Mouse (Mus musculus) lung, postnatal 0 days (tissue): ENCODE results near the gene Ina. TPM values are rescaled to one million over a fixed set of nuclear protein-coding genes. Genes with fewer than 3 reads are reported as not detected.
"Not testable (repeated sequence)": the region's sequence is repeated elsewhere in the genome, so short reads cannot be mapped to it uniquely, and the experiment has no call there.

Experiments used
- ATAC-seq: fragments of 200-750 bp; cut with Nextera tagmentation; 2 replicates; pipeline ENCODE4 v1.8.0; 2017; ENCODE audit warnings: moderate library complexity
- DNase-seq: peaks from one replicate; pipeline ENCODE4 v3.0.0-alpha.2; 2016; ENCODE audit warnings: low spot score
- H3K27ac ChIP-seq: fragments of 300-500 bp; sonication (generic); 2 replicates; pipeline ENCODE4 v1.5.1; 2014; ENCODE audit warnings: antibody characterized with exemption, mild to moderate bottlenecking, low read length, mixed read lengths
- H3K27me3 ChIP-seq: fragments of 300-500 bp; sonication (generic); replicated peaks from 2 replicates; pipeline ENCODE4 v1.6.1; 2014; ENCODE audit warnings: low read length, mixed read lengths; ENCODE audit not compliant: insufficient read depth
- H3K36me3 ChIP-seq: fragments of 300-500 bp; sonication (generic); 2 replicates; pipeline ENCODE4 v1.6.1; 2014; ENCODE audit warnings: low read length, mixed read lengths; ENCODE audit not compliant: insufficient read depth
- H3K4me1 ChIP-seq: fragments of 300-500 bp; sonication (generic); 2 replicates; pipeline ENCODE4 v1.6.1; 2014; ENCODE audit warnings: antibody characterized with exemption, low read depth, low read length, mixed read lengths; ENCODE audit not compliant: insufficient read depth
- H3K4me2 ChIP-seq: fragments of 300-500 bp; sonication (generic); replicated peaks from 2 replicates; pipeline ENCODE4 v1.6.1; 2014; ENCODE audit warnings: low read depth, mild to moderate bottlenecking, low read length, moderate library complexity, mixed read lengths
- H3K4me3 ChIP-seq: fragments of 300-500 bp; sonication (generic); 2 replicates; pipeline ENCODE4 v1.5.1; 2014; ENCODE audit warnings: low read depth, low read length
- H3K9ac ChIP-seq: fragments of 300-500 bp; sonication (generic); replicated peaks from 2 replicates; pipeline ENCODE4 v1.6.1; 2014; ENCODE audit warnings: low read depth, mild to moderate bottlenecking
- H3K9me3 ChIP-seq: fragments of 300-500 bp; sonication (generic); 2 replicates; pipeline ENCODE4 v1.6.1; 2016; ENCODE audit warnings: low read length, mixed read lengths
- CTCF ChIP-seq: IDR thresholded peaks from 2 replicates; pipeline ENCODE4 v1.5.1; 2016; ENCODE audit warnings: antibody characterized with exemption, mild to moderate bottlenecking
- EP300 ChIP-seq: IDR thresholded peaks from 2 replicates; pipeline ENCODE4 v1.6.1; 2016; ENCODE audit warnings: antibody characterized with exemption, mild to moderate bottlenecking, control low read depth
- WGBS: fragments of 180-500 bp; shearing (Covaris S2); extraction: QIAGEN DNeasy Blood & Tissue Kit; methylation state at CpG from one replicate; pipeline ENCODE4 v1.1.7; 2014; 5-methylcytosine and 5-hydroxymethylcytosine counted together
- polyA plus RNA-seq: library from polyadenylated mRNA; unstranded; fragments of >200 nt; fragmentation: Nextera tagmentation; extraction: Ambion mirVana; gene quantifications from 2 replicates; pipeline ENCODE4 v1.2.1, GENCODE M21; 2015

The Ina gene
- polyA plus RNA-seq, 1 experiment from 2014 or later, result 0.04 TPM

- Histone ChIP-seq H3K4me2 (no peak overlapping the region), H3K9me3 (no peaks in the 10 kb centered on the region), H3K27ac (no peak overlapping the region), H3K27me3 (no peaks in the 10 kb centered on the region), H3K36me3 (no peaks in the 10 kb centered on the region), H3K4me3 (no peak overlapping the region), H3K4me1 (no peaks in the 10 kb centered on the region), H3K9ac (no peak overlapping the region)
- TF ChIP-seq EP300 (no peak), CTCF (no peak)
- WGBS, result 67% methylated on average over 8 of the region's 8 CpGs
- no peak for DNase-seq
- no peak for ATAC-seq
These were observed 16.2 kb upstream of the Ina start for GRCm38 (mm10) chr19:46998168-46998870.

GRCm38 (mm10) chr19:46998953-46999352, 15.5 kb upstream of the Ina start:
- 81% methylated on average over 4 of the region's 4 CpGs for WGBS
- no peak overlapping the region for H3K4me3 ChIP-seq
- no peak for ATAC-seq
- no peaks in the 10 kb centered on the region for H3K36me3 ChIP-seq
- H3K9ac ChIP-seq, result no peak overlapping the region
- no peak overlapping the region for H3K4me2 ChIP-seq
- TF ChIP-seq EP300 (no peak), CTCF (no peak)
- H3K27me3 ChIP-seq, result no peaks in the 10 kb centered on the region
- no peak overlapping the region for H3K27ac ChIP-seq
- no peaks in the 10 kb centered on the region for H3K4me1 ChIP-seq
- no peaks in the 10 kb centered on the region for H3K9me3 ChIP-seq
- no peak for DNase-seq

- ATAC-seq, result no peak
These were observed 14.7 kb upstream of the Ina start for GRCm38 (mm10) chr19:46999753-47000152.

GRCm38 (mm10) chr19:47000357-47000756, 14.1 kb upstream of the Ina start:
- H3K4me2 ChIP-seq, result not testable (repeated sequence)

More at GRCm38 (mm10) chr19:46999753-47000152, 14.7 kb upstream of the Ina start:
- Histone ChIP-seq H3K9me3 (no peaks in the 10 kb centered on the region), H3K27ac (no peak overlapping the region), H3K4me1 (no peaks in the 10 kb centered on the region), H3K9ac (no peak overlapping the region), H3K4me2 (no peak overlapping the region), H3K27me3 (no peaks in the 10 kb centered on the region), H3K4me3 (no peak overlapping the region), H3K36me3 (no peaks in the 10 kb centered on the region)
- 61% methylated on average over 6 of the region's 6 CpGs for WGBS
- no peak for DNase-seq
- TF ChIP-seq CTCF (no peak), EP300 (no peak)

GRCm38 (mm10) chr19:47003742-47004511, 10.6 kb upstream of the Ina start:
- Histone ChIP-seq H3K36me3 (no peaks in the 10 kb centered on the region), H3K4me3 (no peak overlapping the region), H3K4me2 (no peak overlapping the region), H3K9ac (no peak overlapping the region), H3K4me1 (no peaks in the 10 kb centered on the region), H3K27ac (no peak overlapping the region), H3K9me3 (no peaks in the 10 kb centered on the region), H3K27me3 (no peaks in the 10 kb centered on the region)
- ATAC-seq, result no peak
- DNase-seq, result no peak
- 61% methylated on average over 6 of the region's 6 CpGs for WGBS
- TF ChIP-seq CTCF, result no peak
- TF ChIP-seq EP300, result no peak

More at GRCm38 (mm10) chr19:47000357-47000756, 14.1 kb upstream of the Ina start:
- H3K27me3 ChIP-seq, H3K4me3 ChIP-seq, H3K36me3 ChIP-seq, H3K27ac ChIP-seq, DNase-seq, H3K4me1 ChIP-seq, H3K9me3 ChIP-seq, ATAC-seq, H3K9ac ChIP-seq: not testable (repeated sequence)
- 56% methylated on average over 2 of the region's 3 CpGs for WGBS

GRCm38 (mm10) chr19:47005873-47006272, 8.6 kb upstream of the Ina start:
- Histone ChIP-seq H3K9ac (no peak overlapping the region), H3K4me1 (no peaks in the 10 kb centered on the region), H3K4me3 (no peak overlapping the region), H3K27me3 (no peaks in the 10 kb centered on the region), H3K36me3 (no peaks in the 10 kb centered on the region), H3K27ac (no peak overlapping the region), H3K9me3 (no peaks in the 10 kb centered on the region), H3K4me2 (no peak overlapping the region)
- WGBS, result 60% methylated on average over 5 of the region's 5 CpGs
- DNase-seq, result no peak
- no peak for ATAC-seq
- TF ChIP-seq CTCF (no peak), EP300 (no peak)
